22 mouse cellular contexts compared by ENCODE assay signal in genomic region chrX:133752232-133752631, GRCm38 (mm10).
DNase-seq lines count a peak whose midpoint lies in the region; TF ChIP-seq lines count a peak whose summit lies in the region.
"Had no signal": no experiment of that assay in that cellular context is flagged by ENCODE, and none has a peak within 500 bp of the region (broad histone marks: within the 10 kb centered on the region; RNA-seq: fewer than 3 reads in every experiment).

No protein-coding gene starts in this region.

- TF ChIP-seq POLR2A in kidney, adult 2 months (IDR thresholded peaks at IDR 0.05; ENCODE audit: low read depth, low read length): no peak

- no peak overlapping the region for H3K4me3 ChIP-seq in kidney, adult 2 months (ENCODE audit: insufficient read depth, low read depth, low read length)
- H3K4me3 ChIP-seq: forebrain, embryonic 13.5 days; hindbrain, embryonic 13.5 days; layer of hippocampus, adult 2 months; limb, embryonic 13.5 days; lung, embryonic 15.5 days had no signal

- H3K36me3 ChIP-seq in kidney, adult 2 months (ENCODE audit: control insufficient read depth, insufficient read depth, low read length): no peaks in the 10 kb centered on the region
- H3K36me3 ChIP-seq: hindbrain, embryonic 13.5 days; limb, embryonic 13.5 days; lung, embryonic 15.5 days had no signal

- DNase-seq in gastrocnemius, adult 18-20 months (ENCODE audit: low spot score): peak; percentile 2
- no peak for DNase-seq in gastrocnemius, postnatal 14 days
- DNase-seq in kidney, adult 2 months: peak; percentile 2
- DNase-seq in kidney, postnatal 14 days: no peak
- DNase-seq in right cerebral cortex, adult 18-20 months: peak; percentile 1
- no peak for DNase-seq in right cerebral cortex, postnatal 36 days (ENCODE audit: low spot score in 2 of 2)
- peak; percentile 8 for DNase-seq in telencephalon, adult 2 months (ENCODE audit: low read depth, low spot score)
- DNase-seq in lung, postnatal 14 days: no peak
- DNase-seq: B cell, adult 2 months; cerebellum, adult 11 months; cerebellum, adult 9-10 months; cerebellum, postnatal 36 days; heart, postnatal 4 days; kidney, adult 9 months; kidney, postnatal 10 days; lung, postnatal 36 days; right cerebral cortex, postnatal 4 days had no signal

- H3K27ac ChIP-seq in kidney, adult 2 months (ENCODE audit: insufficient read depth, low read depth, low read length): no peak overlapping the region
- H3K27ac ChIP-seq: forebrain, embryonic 13.5 days; hindbrain, embryonic 13.5 days; layer of hippocampus, adult 2 months; limb, embryonic 13.5 days; lung, embryonic 15.5 days had no signal

- H3K27me3 ChIP-seq in kidney, adult 2 months (replicated peaks; ENCODE audit: control insufficient read depth, insufficient read depth, low read length): no peaks in the 10 kb centered on the region
- H3K27me3 ChIP-seq: forebrain, embryonic 13.5 days; hindbrain, embryonic 13.5 days; lung, embryonic 15.5 days had no signal

- no peak for TF ChIP-seq CTCF in kidney, adult 2 months (conservative IDR thresholded peaks at IDR 0.05; ENCODE audit: insufficient read depth, insufficient read length, low read depth, low read length)

- H3K4me1 ChIP-seq in kidney, adult 2 months (ENCODE audit: control insufficient read depth, insufficient read depth, low read length): no peaks in the 10 kb centered on the region
- H3K4me1 ChIP-seq: forebrain, embryonic 13.5 days; hindbrain, embryonic 13.5 days; limb, embryonic 13.5 days; lung, embryonic 15.5 days had no signal

- intact Hi-C loops in gastrocnemius, postnatal 14 days (cut with DNase I; ENCODE audit: low total_unique reads): no loop called here

- WGBS in kidney, adult 2 months: 55% methylated on average over 3 of the region's 3 CpGs

Comparison
In these comparisons a context has a peak if more than half of its experiments do, and no peak if none do; other contexts are left out.
1. DNase-seq: peak in gastrocnemius, adult 18-20 months (single experiment), kidney, adult 2 months (single experiment), right cerebral cortex, adult 18-20 months (single experiment) and telencephalon, adult 2 months (single experiment); none in gastrocnemius, postnatal 14 days (single experiment), kidney, postnatal 14 days (single experiment), right cerebral cortex, postnatal 36 days (0 of 2) and lung, postnatal 14 days (single experiment).